Mouse (Mus musculus) embryonic stem cell, embryonic (primary cell): Measurements from ENCODE around the gene Gja5.
"Not testable (repeated sequence)": the region's sequence is repeated elsewhere in the genome, so short reads cannot be mapped to it uniquely, and the experiment has no call there.

Experiments used
- CTCF ChIA-PET, 4 experiments: fragments of 300-600 bp in 2 of 4; fragments of 350-600 bp in 2 of 4; sonication (Branson Sonifier 250); formaldehyde crosslinking; loops; one replicate each; lab custom pipeline; 2022; ENCODE audit warnings: inconsistent platforms in 2 of 4; lab: Charles Lee
- POLR2A ChIA-PET, 4 experiments: fragments of 300-600 bp in 2 of 4; fragments of 350-600 bp in 2 of 4; sonication (Branson Sonifier 250); formaldehyde crosslinking; loops; one replicate each; lab custom pipeline; 2022; ENCODE audit warnings: antibody characterized with exemption in 4 of 4, inconsistent platforms in 1 of 4; lab: Charles Lee

The Gja5 gene

GRCm38 (mm10) chr3:97060119-97060518, 155.6 kb downstream of the Gja5 start:
- CTCF ChIA-PET = no interaction called here
- POLR2A ChIA-PET = no interaction called here

DNA sequence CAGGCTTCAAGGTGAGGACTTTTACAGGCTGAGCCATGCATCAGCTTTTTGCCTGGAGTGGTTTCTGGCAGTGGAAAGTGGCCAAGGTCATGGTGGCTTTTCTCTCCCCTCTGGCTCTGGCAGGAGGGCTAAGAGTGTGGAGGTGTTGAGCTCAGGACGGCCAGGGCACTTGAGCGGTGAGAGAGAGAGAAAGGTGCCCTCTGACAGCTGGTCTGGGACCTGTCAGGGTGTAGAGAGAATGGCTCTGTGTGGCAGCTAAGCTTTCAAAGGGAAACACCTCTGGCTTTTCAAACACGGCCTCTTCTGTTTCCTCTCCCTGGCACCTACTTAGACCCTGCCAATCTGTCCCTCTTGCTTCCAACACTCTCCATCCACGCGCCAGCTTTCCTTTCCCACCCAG, 158.3 kb downstream of the Gja5 start:
- ChIA-PET CTCF (no interaction called here), POLR2A (no interaction called here)

DNA sequence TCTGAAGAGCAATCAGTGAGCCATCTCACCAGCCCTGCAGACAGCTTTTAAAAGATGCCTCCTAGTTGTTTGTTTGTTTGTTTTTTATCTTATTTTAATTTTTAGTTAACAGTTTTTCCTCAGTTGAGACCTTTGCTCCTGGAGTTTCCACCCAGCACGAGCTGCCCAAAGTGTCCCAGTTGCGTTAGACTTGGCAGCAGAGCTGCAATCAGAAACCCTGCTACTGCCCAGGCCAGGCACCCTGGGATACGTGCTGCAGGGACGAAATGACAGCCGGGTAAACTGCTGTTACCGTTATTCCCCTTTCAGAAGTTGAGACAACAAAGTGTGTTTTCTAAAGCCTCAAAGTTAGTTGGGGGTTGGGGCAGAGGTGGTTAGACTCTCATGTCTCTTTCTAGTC, 159.6 kb downstream of the Gja5 start:
- POLR2A ChIA-PET = no interaction called here

DNA sequence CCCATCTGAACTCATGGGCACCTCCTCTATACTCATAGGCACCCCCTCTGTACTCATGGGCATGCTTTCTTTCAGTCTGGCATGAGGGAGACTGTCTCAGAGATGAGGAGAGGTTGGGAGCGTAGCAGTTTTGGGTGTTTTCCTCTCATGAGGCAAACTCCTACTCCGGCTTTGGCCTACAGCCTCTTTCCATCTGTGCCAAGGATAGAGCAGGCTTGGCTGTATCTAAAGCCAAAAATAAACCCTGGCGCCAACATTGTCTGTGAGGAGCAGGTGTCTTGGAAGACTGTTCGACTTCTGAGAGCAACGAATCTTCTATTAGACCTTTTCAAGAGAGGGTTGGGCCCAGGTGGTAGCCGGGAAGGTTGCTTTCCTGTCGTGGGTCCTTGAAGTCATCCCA, 165.1 kb downstream of the Gja5 start:
- CTCF ChIA-PET, POLR2A ChIA-PET: not testable (repeated sequence)

More for the DNA sequence above, 159.6 kb downstream of the Gja5 start:
- CTCF ChIA-PET = no interaction called here

GRCm38 (mm10) chr3:97071916-97072315, 167.4 kb downstream of the Gja5 start:
- POLR2A ChIA-PET = not testable (repeated sequence)
- CTCF ChIA-PET = interaction anchor here in 1 of 4 experiments (0.6 kb wide), 1 partner anchor 321 kb away, joined by 8 read pairs; no protein-coding TSS in a partner anchor

DNA sequence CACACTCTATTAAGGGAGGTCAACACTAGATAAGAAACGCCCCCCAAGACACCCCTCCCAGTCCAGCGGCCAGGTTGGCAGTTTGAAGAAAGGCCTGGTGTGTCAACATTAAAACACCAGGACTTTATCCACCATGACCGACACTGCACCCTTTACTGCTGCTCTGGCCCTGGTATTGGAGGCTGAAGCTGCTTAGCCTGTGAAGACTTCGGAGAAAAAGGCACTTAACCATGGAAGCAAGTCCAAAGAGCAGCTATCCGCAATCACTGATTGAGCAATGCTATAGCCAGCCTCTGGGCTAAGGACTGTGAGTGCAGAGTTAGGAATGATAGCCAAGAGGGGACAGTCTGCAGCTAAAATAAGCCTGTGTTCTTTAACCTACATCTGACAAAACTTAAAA, 167.9 kb downstream of the Gja5 start:
- CTCF ChIA-PET, POLR2A ChIA-PET: not testable (repeated sequence)

- CTCF ChIA-PET = interaction anchor here in 1 of 4 experiments (1.0 kb wide), 1 partner anchor 54 kb away, joined by 3 read pairs; no protein-coding TSS in a partner anchor
- POLR2A ChIA-PET = interaction anchor here in 1 of 4 experiments (0.6 kb wide), 1 partner anchor 83 kb away, joined by 3 read pairs; no protein-coding TSS in a partner anchor
These were observed 171.4 kb downstream of the Gja5 start for GRCm38 (mm10) chr3:97075744-97076350.

GRCm38 (mm10) chr3:97076412-97076811, 171.9 kb downstream of the Gja5 start:
- POLR2A ChIA-PET = no interaction called here
- CTCF ChIA-PET = interaction anchor here in 2 of 4 experiments (0.7 to 1.0 kb wide), 2 partner anchors 53 to 258 kb away, joined by 3 to 5 read pairs; no protein-coding TSS in a partner anchor

GRCm38 (mm10) chr3:97078436-97078835, 173.9 kb downstream of the Gja5 start:
- POLR2A ChIA-PET = no interaction called here
- CTCF ChIA-PET = interaction anchor here in 1 of 4 experiments (1.0 to 1.1 kb wide), 2 partner anchors 106 to 142 kb away, joined by 3 read pairs; no protein-coding TSS in a partner anchor

DNA sequence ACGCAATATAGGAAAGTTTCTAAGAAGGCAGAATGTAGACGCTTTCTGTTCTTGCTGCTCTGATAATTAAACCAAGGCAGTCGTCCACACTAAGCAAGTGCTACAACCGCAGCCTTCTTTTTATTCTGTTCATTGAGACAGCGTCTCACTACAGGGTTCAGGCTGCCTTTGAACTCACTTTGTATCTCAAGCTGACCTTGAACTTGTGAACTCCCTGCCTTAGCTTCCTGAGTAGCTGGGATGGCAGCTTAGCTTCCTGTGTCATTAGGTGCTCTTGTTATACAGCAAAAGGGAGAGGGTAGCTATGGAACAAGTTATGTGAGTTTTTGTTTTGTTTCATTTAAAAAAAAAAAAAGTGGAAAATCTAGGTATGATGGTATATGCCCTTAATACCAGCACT, 177.7 kb downstream of the Gja5 start:
- CTCF ChIA-PET = interaction anchor here in 1 of 4 experiments (0.7 kb wide), 1 partner anchor 256 kb away, joined by 3 read pairs; no protein-coding TSS in a partner anchor
- POLR2A ChIA-PET = interaction anchor here in 2 of 4 experiments (0.5 to 1.2 kb wide), 2 partner anchors 97 to 1128 kb away, joined by 4 read pairs; no protein-coding TSS in a partner anchor

- CTCF ChIA-PET = interaction anchor here in 1 of 4 experiments (1.4 kb wide), 1 partner anchor 244 kb away, joined by 3 read pairs; no protein-coding TSS in a partner anchor
- POLR2A ChIA-PET = interaction anchor here in 1 of 4 experiments (1.0 kb wide), 1 partner anchor 279 kb away, joined by 3 read pairs; no protein-coding TSS in a partner anchor
These were observed 182.8 kb downstream of the Gja5 start for GRCm38 (mm10) chr3:97087326-97087725.

- CTCF ChIA-PET = interaction anchor here in 1 of 4 experiments (1.4 kb wide), 1 partner anchor 243 kb away, joined by 3 read pairs; no protein-coding TSS in a partner anchor
- POLR2A ChIA-PET = not testable (repeated sequence)
These were observed 183.8 kb downstream of the Gja5 start for GRCm38 (mm10) chr3:97088291-97088690.

DNA sequence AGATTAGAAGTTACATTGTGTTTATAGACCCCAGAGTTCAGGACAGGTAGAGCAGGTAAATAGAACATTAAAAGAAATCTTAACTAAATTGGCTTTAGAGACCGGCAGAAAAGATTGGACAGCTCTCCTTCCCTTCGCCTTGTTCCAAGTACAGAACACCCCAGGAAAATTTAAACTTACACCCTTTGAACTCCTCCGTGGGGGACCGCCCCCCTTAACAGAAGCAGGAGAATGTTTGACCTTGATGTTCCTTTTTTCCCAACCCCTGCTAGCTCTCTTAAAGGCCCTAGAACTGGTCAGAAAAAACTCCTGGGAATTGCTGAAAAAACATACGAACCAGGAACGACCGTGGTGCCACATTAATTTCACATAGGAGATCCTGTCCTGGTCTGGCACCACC, 187.5 kb downstream of the Gja5 start:
- POLR2A ChIA-PET, CTCF ChIA-PET: not testable (repeated sequence)

DNA sequence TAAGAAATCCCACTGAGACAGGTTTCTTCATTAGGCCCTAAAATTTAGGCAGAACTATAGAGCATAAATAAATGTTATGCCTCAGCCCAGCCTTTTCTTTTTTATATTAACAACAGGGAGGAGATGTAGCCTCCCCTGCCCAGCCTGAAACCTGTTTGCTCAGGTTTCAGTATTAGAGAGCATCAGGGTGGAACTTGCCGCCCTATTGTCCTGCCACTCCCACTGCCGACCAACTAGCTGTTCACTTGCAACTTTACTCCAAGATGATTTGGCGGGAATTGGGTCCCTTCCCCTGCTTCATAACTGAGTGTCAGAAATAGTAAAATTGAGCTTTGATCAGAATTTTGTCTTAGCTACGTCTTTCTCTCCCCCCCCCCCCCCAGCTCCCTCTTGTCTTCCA, 192.2 kb downstream of the Gja5 start:
- ChIA-PET POLR2A (interaction anchor here in 2 of 4 experiments (0.6 to 1.0 kb wide), 3 partner anchors 16 to 598 kb away, joined by 3 to 4 read pairs (median 3); no protein-coding TSS in a partner anchor), CTCF (interaction anchor here in 1 of 4 experiments (0.7 kb wide), 1 partner anchor 83 kb away, joined by 12 read pairs; no protein-coding TSS in a partner anchor)

DNA sequence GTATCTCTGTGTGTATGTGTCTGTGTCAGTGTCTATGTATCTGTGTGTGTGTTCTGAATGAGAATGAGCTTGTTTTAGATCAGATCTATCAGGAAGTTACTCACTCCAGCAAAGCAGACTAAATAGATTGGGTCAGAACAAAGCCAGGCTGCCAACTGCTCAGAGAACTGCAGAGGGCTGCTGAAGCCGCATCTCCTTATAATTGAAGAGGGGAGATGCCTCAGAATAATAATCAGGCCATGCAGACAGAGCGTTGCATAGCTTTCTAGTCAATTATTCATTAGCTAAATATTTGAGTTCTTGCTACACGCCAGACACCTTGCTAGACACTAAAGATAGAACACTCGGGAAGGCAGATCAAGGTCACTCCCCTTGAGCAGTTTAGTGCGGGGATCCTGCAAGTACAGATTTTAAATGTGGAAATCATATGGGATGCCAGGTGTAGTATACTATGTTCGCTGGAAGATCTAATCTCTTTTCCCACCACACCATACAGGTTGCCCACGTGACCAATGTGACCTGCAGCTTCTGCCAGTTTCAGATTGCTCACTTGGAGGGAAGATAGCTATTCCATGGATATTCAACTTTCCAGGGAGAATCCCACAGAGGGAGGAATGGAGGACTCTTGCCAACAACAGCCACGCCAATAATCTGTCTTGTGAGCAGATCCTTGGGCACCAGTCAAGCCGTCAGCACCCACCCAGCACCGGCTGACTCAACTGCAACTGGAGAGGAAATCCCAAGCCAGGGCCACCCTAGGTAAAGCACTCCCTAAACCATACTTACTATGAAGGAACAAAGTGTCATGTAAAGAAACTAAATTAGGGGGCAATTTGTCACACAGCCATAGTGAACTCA, 196.5 kb downstream of the Gja5 start:
- ChIA-PET POLR2A (no interaction called here), CTCF (no interaction called here)

DNA sequence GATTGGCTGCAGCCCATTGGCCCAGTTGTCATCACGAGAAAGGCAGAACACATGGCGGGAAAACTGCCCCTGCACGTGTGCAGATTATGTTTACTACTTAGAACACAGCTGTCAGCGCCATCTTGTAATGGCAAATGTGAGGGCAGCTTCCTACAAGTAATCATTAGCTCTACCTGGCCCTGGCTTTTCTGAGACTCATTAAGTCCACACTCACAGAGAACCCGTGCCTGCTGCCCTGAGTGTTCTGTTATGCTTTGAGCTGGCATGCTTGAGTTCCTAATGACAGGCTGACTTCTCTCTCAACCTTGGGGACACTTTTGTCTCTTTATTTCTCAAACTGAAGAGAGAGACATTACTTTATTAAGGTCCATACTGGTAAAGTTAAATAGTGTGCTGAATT, 199.5 kb downstream of the Gja5 start:
- CTCF ChIA-PET, POLR2A ChIA-PET: not testable (repeated sequence)

DNA sequence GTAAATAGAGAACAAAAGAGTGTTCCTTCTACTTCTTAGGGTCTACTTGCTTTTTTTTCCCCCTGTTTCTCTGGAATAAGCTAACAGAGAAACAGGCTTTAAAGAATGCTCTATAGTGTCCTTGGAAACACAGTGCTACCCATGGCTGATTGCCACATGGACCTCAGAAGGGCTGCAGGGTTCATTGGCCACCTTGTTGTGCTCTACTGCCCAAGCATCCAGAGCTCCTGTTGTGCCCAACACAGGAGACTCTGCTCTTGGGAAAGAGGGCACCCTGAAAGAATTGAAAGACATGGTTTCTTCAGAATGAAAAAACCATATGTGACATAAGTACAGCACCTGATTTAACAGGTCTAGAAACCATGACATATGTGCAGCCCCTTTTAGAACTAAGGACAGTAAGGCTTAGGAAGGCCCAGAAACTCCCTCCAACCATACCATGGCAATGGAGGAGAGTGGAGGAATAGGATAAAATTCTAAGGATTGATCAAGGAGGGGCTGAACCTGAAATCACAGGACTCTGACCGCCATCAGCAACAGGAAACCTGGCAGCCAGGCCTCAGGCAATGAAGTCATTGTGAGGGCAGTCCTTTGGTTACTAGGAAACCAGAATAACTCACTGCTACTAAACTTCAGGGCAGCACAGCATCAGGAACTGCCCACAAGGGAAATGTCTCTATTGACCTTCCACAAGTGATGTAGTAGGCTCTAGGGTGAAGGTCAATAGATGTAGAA, 200.4 kb downstream of the Gja5 start:
- ChIA-PET POLR2A (no interaction called here), CTCF (no interaction called here)

- POLR2A ChIA-PET = interaction anchor here in 3 of 4 experiments (0.5 to 1.4 kb wide), 3 partner anchors 41 to 237 kb away, joined by 3 to 4 read pairs (median 3); partner anchors contain the start of gene Acp6 (in 2 of the 3)
These were observed 213.0 kb downstream of the Gja5 start for GRCm38 (mm10) chr3:97117511-97117910.

More at GRCm38 (mm10) chr3:97117511-97117910, 213.0 kb downstream of the Gja5 start:
- CTCF ChIA-PET = interaction anchor here in 3 of 4 experiments (0.5 to 1.6 kb wide), 5 partner anchors 12 to 90 kb away, joined by 3 to 5 read pairs (median 4); no protein-coding TSS in a partner anchor
